Mouse (Mus musculus) retina, postnatal 1 day (tissue): ENCODE results near the gene Txndc16.

Source experiments
- DNase-seq: peaks from one replicate; pipeline ENCODE4 v3.0.0-alpha.2; 2012

The Txndc16 gene

GRCm38 (mm10) chr14:45220090-45220956 lies at the start of gene Txndc16:
Txndc16 (minus strand) TSS chr14:45220328.
- peak; percentile 91 for DNase-seq

- no peak for DNase-seq
Observed at GRCm38 (mm10) chr14:45263831-45264592, 43.9 kb upstream of the Txndc16 start.

- DNase-seq = no peak
Observed at GRCm38 (mm10) chr14:45251548-45252076, 31.5 kb upstream of the Txndc16 start.

DNA sequence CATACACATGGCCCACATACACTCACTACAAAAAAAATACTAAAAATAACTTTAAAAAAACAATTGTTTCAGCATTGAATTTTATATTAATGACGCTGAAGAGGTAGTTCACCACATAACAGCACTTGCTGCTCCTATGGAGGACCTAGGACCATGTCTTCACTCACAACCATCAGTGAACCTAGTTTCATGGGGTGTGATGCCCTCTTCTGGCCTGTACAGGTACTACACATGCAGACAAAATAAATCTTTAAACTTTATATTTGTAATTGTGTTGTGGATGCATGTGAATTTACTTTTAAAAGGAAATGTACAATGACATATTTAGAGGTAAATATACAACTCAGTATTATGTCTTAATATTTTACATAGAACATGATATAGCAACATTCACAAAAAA lies 21.5 kb upstream of the Txndc16 start:
- DNase-seq = no peak

GRCm38 (mm10) chr14:45239042-45239441 lies 18.9 kb upstream of the Txndc16 start:
- DNase-seq = no peak

DNA sequence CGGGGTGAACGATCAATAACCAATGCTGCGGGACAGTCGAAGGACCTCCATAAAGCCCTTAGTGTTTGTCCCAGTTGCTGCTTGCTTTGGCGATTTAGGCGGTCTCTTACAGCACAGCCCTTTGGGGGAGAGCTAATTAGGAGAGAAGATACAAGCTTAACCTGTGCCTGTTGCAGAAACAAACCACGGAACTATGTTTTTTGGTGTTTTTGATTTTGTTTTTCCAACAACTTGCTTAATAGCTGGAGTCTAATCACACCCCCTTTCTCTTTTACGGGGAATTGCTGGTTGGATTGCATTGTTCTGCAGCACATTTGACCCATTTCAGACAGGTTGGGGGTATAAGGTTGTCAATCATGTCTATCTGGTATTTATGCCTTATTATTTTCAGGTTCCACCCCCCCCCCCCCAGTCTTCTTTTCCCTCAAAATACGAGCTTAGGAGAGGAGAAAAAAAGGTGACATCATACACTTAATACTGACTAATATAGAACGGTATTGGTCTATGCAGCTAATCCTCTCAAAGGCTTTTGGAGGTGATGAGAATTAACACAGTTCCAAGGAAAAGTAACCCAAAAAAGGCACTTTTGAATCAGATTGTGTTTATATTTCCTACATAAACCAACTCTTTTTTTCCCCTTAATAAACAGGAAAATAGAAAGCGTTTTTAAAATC lies 966 bp upstream of the Txndc16 start:
- no peak for DNase-seq

DNA sequence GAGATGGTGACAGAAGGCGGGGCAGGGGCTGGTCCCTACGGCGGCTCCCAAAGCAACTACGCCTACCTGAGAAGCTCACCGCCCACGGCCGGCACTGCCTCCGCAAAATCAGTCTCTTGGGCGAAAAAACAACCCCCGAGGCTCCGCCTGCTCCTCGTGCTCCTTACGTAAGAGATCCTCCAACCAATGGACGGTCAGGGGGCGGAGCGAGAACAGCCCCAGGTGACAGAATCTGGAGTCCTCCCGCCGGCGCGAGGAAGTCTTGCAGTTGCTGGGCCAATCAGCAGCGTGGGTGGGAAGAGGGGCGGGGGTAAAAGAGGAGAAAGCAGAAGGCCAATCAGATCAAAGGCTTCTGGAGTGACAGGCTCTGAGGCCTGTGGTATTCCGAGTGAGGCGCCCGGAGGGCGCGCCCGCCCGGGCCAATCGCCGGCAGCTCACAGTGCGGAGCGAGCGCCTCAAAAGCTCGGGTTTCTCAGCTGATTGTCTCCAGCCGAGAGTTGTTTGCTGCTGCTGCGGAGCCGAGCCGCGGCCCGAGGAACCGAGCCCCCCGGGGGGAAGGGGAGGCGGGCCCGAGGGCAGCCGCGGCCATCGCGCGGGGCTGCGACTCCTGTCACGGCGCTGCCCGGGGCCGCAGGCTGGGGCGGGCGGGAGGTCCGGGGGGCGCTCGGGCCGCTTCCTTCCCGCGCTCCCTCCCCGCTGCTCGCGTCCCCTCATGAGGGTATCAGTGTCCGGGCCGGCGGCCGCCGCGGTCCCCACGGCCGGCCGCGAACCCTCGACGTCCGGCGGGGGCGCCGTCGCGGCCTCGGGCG lies 643 bp downstream of the Txndc16 start, which contains the start of gene Gpr137c:
Gene Gpr137c (plus strand): TSS at position 437 of the 809 bp plus-strand sequence.
- DNase-seq = peak; percentile 100

- no peak for DNase-seq
Observed at GRCm38 (mm10) chr14:45217693-45218092, 2.4 kb downstream of the Txndc16 start.

- no peak for DNase-seq
Observed at GRCm38 (mm10) chr14:45216711-45217340, 3.3 kb downstream of the Txndc16 start.

- no peak for DNase-seq
Observed at GRCm38 (mm10) chr14:45211431-45211830, 8.7 kb downstream of the Txndc16 start.

- DNase-seq = no peak
Observed at GRCm38 (mm10) chr14:45210683-45211082, 9.4 kb downstream of the Txndc16 start.

DNA sequence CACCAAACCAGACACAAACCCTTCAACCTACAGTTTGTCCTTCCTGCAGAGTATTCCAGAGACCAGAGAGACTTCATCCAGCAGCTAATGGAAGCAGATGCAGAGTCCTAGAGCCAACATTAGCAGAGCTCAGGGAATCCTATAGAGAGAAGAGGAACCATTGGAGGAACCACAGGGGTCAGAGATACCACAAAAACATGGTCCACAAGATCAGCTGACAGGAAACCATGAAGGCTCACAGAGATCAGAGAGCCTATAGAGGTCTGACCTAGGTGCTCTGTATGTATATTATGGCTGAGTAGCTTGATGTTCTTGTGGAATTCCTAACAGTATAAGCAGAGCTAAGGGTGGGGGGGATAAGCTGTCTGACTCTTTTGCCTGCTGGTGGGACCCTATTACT lies 19.5 kb downstream of the Txndc16 start:
- DNase-seq = no peak

- no peak for DNase-seq
Observed at GRCm38 (mm10) chr14:45190999-45191398, 29.1 kb downstream of the Txndc16 start.

- DNase-seq = no peak
Observed at GRCm38 (mm10) chr14:45181611-45182010, 38.5 kb downstream of the Txndc16 start.

DNA sequence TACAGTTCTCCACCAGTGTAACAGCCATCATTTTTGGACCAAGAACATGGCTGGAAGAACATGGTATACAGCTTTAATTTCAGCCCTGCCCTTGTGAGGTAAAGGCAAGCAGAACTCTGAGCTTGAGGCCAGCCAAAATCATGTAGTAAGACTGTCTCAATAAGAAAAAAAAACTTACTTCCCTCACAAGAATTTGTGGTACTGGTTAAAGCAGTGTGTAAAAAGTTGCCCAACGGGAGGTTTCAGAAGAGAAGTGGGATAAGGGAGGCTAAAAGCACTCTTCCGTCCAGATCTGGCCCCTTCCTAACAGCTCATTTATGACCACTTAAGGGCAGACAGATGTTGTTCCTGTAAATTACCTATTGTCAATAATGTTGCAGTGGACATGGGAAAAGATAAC lies 40.5 kb downstream of the Txndc16 start:
- no peak for DNase-seq

DNA sequence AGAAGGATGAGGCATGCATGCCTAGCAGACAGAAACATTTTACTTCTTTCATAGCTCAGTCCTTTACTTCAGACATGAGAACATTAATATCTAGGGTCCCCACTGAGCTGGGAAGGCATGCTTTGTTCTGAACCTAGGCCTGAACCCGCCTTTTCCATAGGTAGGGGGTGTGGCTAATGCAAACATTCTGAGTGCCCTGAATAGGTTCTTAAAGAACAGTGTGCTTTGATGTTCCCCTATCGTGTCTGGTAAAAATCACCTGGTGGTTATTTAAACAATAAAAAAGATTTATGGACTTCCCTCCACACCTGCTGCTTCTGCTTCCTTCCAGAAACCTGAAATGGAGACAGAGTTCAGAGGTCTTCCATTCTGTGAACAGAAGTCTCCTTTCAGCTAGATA lies 40.9 kb downstream of the Txndc16 start:
- DNase-seq = no peak

DNA sequence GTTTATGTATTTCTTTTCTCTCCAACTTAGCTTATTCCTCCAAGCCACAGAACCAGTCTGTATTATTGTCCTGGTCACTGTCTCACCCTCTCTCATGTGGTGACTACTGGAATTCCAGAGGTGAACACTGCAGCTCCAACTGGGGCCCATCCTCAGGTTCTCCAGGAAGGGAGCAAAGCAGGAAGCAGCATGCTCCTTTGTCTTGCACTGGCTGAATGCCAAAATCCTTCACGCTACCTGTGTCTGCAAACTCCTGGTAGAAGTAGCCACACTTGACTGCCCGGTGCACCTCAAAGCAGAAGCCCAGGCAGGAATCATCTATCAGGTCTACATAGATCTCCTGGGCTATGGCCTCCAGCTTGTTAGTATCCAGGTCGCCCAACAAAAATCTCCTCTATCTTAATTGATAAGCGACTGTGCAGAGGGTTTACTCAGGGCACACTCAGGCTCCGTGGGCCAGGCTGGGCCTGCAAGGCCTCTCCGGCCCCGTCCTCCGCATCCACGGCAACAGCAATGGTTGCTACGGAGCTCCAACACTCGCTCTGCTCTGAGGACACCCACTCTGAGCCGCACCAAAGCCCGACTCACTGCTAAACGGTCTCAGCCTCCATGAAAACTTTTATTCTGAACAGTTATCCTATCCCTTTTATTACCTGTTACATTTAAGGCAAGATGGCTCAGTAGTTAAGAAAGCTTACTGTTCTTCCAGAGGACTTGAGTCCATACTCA lies 45.0 kb downstream of the Txndc16 start:
- no peak for DNase-seq

DNA sequence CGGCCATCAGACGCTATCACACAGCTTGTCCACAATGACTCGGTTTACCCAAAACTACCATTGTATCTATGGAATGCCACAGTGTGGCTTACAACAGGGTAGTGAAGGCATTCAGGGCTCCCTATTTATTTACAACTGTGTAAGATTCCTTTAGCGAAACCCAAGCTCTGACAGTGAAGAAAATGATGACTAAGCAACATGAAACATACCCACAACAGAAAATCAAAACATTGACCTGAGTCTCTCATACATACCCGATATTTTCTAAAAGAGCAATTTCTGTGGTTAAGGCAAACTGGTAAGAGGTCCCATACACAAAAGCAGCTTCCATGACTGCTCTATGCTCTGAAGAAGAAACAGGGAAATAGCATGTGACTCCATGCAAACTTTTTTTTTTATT lies 47.9 kb downstream of the Txndc16 start:
- DNase-seq = no peak

DNA sequence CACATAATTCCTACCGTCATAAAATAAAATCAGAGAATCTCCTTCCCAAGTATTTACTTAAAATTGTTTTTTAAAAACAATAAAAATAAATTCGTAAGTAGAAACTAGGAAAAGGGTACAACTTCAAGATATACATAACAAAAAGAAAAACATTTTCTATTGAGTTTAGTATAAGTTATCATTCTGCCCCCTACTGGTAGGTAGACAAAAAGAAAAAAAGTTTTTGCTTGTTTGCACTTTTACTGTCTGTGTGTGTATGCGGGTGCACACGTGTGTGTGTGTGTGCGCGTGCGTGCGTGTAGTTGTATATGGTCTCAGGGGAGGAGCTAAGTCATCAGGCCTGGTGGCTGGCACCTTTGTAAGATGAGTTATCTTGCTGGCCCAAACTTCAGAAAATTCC lies 52.8 kb downstream of the Txndc16 start:
- no peak for DNase-seq

GRCm38 (mm10) chr14:45155511-45156173 lies 64.5 kb downstream of the Txndc16 start:
- DNase-seq = no peak
